Mouse (Mus musculus) forebrain, embryonic 14.5 days (tissue): ENCODE measurements around the gene Thada. TPM values are rescaled to one million over a fixed set of nuclear protein-coding genes. Genes with fewer than 3 reads are reported as not detected.

Experiments
- ATAC-seq: fragments of 200-750 bp; cut with Nextera tagmentation; 2 replicates; pipeline ENCODE4 v1.8.0; 2017; ENCODE audit warnings: mild to moderate bottlenecking, moderate library complexity
- DNase-seq: peaks from one replicate; pipeline ENCODE4 v3.0.0-alpha.2; 2015; ENCODE audit warnings: low spot score
- H3K27ac ChIP-seq: fragments of 300-500 bp; sonication (generic); 2 replicates; pipeline ENCODE4 v1.5.1; 2014; ENCODE audit warnings: low read depth, mild to moderate bottlenecking, control low read depth, low read length, moderate library complexity
- H3K27me3 ChIP-seq: fragments of 300-500 bp; sonication (generic); replicated peaks from 2 replicates; pipeline ENCODE4 v1.6.1; 2014; ENCODE audit warnings: low read length, control low read depth, mixed read lengths; ENCODE audit not compliant: control insufficient read depth, insufficient read depth
- H3K36me3 ChIP-seq: fragments of 300-500 bp; sonication (generic); 2 replicates; pipeline ENCODE4 v1.6.1; 2014; ENCODE audit warnings: low read length, control low read depth; ENCODE audit not compliant: control insufficient read depth, insufficient read depth
- H3K4me1 ChIP-seq: fragments of 300-500 bp; sonication (generic); 2 replicates; pipeline ENCODE4 v1.6.1; 2014; ENCODE audit warnings: antibody characterized with exemption, low read length, control low read depth; ENCODE audit not compliant: control insufficient read depth, insufficient read depth
- H3K4me2 ChIP-seq: fragments of 300-500 bp; sonication (generic); 2 replicates; pipeline ENCODE4 v1.6.1; 2014; ENCODE audit warnings: mild to moderate bottlenecking, control low read depth, low read length
- H3K4me3 ChIP-seq: fragments of 300-500 bp; sonication (generic); 2 replicates; pipeline ENCODE4 v1.5.1; 2014; ENCODE audit warnings: low read depth, low read length, control low read depth
- H3K9ac ChIP-seq: fragments of 300-500 bp; sonication (generic); 2 replicates; pipeline ENCODE4 v1.6.1; 2014; ENCODE audit warnings: mild to moderate bottlenecking, low read length, control low read depth, moderate library complexity
- H3K9me3 ChIP-seq: fragments of 300-500 bp; sonication (generic); replicated peaks from 2 replicates; pipeline ENCODE4 v1.6.1; 2016; ENCODE audit warnings: low read length, control low read depth, mixed read lengths; ENCODE audit not compliant: control insufficient read depth
- WGBS: fragments of 180-500 bp; shearing (Covaris S2); extraction: QIAGEN DNeasy Blood & Tissue Kit; methylation state at CpG from one replicate; pipeline ENCODE4 v1.1.7; 2014; 5-methylcytosine and 5-hydroxymethylcytosine counted together
- polyA plus RNA-seq: library from polyadenylated mRNA; unstranded; fragments of >200 nt; fragmentation: Nextera tagmentation; extraction: Ambion mirVana; gene quantifications from 2 replicates; pipeline ENCODE4 v1.2.1, GENCODE M21; 2014

The Thada gene
- polyA plus RNA-seq, 1 experiment from 2014 or later: 4.0 TPM

DNA sequence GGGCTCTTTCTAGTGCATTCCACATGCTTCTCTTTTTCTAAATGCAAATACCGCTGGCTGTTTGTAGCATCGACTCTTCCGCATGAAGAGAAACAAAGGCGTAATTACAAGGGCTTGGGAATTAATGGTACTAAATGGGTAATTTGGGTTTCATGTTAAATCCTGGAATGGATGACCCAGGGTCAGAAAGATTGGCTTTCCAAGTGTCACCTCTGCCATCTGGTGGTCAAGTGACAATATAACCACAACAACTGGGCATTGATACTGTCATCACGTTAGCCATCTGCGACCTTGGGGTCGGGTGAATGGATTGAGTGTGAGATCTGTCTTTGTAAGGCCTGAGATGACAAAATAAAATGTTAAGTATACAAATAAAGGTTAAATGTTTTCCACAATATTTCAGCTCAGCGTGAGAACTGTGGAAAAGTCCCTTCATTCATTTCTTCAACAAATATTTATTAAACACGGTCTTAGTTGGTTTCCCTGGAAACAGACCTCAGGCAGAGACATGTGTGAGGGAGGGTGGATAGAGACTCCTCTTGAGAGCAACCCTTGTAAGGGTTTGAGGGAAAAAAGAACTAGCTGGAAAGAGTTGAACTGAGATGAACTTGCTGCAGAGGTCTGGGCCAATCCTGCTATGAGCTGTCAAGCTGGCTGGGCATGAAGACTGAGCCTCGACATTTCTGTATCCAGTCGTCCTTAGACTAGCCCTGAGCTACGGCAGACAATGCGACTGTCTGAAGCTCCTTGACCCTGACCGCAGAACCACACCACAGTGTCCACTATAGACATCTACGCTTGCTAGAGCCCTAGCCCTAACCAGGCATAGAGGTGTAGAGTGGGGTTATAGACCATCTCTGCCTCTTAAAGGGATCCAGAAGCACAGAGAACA lies 14.7 kb upstream of the Thada start:
- H3K27me3 ChIP-seq: no peaks in the 10 kb centered on the region
- no peak overlapping the region for H3K4me2 ChIP-seq
- no peaks in the 10 kb centered on the region for H3K36me3 ChIP-seq
- H3K27ac ChIP-seq: no peak overlapping the region
- ATAC-seq (0 out of 2 replicates have a peak, but pooled peaks have one; percentile 20), DNase-seq (peak; percentile 59)
- H3K9me3 ChIP-seq: no peaks in the 10 kb centered on the region
- no peaks in the 10 kb centered on the region for H3K4me1 ChIP-seq
- H3K4me3 ChIP-seq: no peak overlapping the region
- WGBS: 47% methylated on average over 15 of the region's 15 CpGs
- H3K9ac ChIP-seq: no peak overlapping the region

DNA sequence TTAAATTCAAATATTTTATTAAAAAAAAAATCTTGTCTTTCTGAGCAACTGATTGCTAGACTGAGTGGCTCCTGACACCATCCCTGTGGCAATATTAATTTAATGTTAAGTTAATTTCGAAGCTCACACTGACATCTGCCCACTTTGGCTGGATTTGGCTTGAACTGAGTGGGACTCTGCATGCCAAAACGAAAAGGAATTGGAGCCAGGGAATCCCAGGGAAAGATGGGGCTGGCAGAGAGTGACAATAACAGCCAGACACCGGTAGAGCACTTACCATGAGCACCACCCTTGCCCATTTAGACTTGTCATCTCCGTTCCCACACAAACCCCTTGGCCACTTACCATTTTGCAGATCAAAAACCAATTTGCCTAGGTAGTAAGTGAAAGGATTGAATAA lies 12.3 kb upstream of the Thada start:
- ATAC-seq (no peak), DNase-seq (peak; percentile 26)
- H3K4me1 ChIP-seq: no peaks in the 10 kb centered on the region
- no peak overlapping the region for H3K4me2 ChIP-seq
- 66% methylated on average over 4 of the region's 4 CpGs for WGBS
- no peaks in the 10 kb centered on the region for H3K9me3 ChIP-seq
- H3K27me3 ChIP-seq: no peaks in the 10 kb centered on the region
- no peaks in the 10 kb centered on the region for H3K36me3 ChIP-seq
- H3K4me3 ChIP-seq: no peak overlapping the region
- no peak overlapping the region for H3K9ac ChIP-seq
- no peak overlapping the region for H3K27ac ChIP-seq

DNA sequence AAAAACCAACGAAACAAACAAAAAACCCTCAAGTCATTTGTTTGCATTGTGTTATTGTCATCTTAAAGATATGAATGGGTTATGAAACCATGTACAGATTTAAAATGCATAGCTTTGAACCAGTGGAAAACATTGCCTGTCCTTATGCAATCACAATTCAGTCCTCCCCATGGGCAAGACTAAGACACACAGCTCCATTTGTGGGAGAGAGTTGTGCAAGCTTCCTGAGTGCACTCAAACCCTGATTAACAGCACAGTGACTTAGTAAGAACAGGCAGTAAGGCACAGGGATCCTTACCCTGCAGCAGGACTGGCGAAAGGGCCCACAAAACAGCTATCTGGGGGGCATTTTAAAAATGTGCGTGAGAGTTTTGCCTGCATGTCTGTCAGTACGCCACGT lies 11.2 kb upstream of the Thada start:
- no peaks in the 10 kb centered on the region for H3K4me1 ChIP-seq
- no peak overlapping the region for H3K4me3 ChIP-seq
- no peaks in the 10 kb centered on the region for H3K36me3 ChIP-seq
- WGBS: 85% methylated on average over 5 of the region's 5 CpGs
- H3K27ac ChIP-seq: no peak overlapping the region
- H3K9ac ChIP-seq: no peak overlapping the region
- DNase-seq (no peak), ATAC-seq (no peak)
- H3K9me3 ChIP-seq: no peaks in the 10 kb centered on the region
- no peaks in the 10 kb centered on the region for H3K27me3 ChIP-seq
- no peak overlapping the region for H3K4me2 ChIP-seq

DNA sequence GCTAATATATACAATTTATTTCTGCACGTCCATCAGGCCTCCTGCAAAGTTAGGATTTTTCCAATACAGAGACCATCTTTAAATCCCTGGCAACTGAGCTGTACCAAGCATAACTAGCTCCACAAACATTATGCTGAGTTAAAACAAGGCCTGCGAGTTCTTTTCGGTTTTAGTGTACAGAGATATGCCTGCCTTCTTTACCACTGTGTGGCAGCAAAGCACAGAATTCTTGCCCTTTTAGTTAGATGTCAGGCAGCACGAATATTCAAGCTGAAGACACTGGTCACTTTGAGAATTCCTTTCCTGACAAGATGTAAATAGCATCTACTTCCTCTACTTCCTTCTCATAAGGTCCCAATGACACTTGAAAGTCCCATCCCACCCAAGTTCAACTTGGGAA lies 8.3 kb upstream of the Thada start:
- DNase-seq (peak; percentile 36), ATAC-seq (no peak)
- Histone ChIP-seq H3K4me1 (no peaks in the 10 kb centered on the region), H3K36me3 (no peaks in the 10 kb centered on the region), H3K9me3 (no peaks in the 10 kb centered on the region), H3K9ac (no peak overlapping the region), H3K4me2 (no peak overlapping the region), H3K4me3 (no peak overlapping the region), H3K27me3 (no peaks in the 10 kb centered on the region), H3K27ac (no peak overlapping the region)
- 52% methylated on average over 4 of the region's 4 CpGs for WGBS

DNA sequence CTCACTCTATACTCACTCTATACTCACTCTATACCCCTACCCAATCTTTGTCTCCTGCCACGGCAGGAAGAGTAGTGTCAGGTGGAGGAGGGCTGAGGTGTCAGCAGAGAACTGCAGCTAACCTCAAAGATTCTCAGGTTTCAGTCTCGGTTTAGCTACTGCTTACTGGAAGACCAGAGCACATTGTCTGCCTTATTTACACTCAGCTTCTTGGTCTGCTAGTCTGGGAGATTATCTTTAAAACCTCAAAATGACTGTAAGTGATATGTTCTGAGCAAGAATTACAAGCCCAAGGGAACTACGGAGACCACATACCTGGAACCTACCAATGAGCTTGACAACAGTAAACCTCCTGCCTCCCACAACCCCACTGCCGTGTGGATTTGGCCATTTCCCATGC lies 31.0 kb downstream of the Thada start:
- Histone ChIP-seq H3K4me2 (no peak overlapping the region), H3K4me3 (no peak overlapping the region), H3K9me3 (no peaks in the 10 kb centered on the region), H3K27ac (no peak overlapping the region), H3K36me3 (peaks cover 65% of the 10 kb centered on the region), H3K27me3 (no peaks in the 10 kb centered on the region), H3K9ac (no peak overlapping the region), H3K4me1 (no peaks in the 10 kb centered on the region)
- 85% methylated on average over 4 of the region's 4 CpGs for WGBS
- DNase-seq (no peak), ATAC-seq (no peak)

DNA sequence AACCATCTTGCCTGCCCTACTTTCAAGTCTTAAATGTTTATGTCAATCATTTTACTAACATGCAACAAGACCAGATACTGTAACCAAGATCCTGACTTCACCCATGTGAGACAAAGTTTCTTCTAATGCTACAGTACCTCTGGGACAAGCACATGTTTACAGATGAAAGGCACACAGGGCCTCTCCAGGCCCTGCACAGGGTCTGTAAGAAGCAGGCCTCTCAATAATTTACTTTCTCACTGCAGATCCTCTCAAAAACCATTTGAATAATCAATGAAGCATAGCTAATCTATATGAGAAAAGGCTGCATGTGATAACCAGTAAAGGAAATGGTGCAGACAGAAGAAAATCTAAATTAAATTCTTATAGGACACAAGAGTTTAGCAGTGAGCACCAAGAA lies 31.8 kb downstream of the Thada start:
- Histone ChIP-seq H3K4me3 (no peak overlapping the region), H3K4me2 (no peak overlapping the region), H3K27me3 (no peaks in the 10 kb centered on the region), H3K36me3 (peaks cover 65% of the 10 kb centered on the region), H3K9ac (no peak overlapping the region), H3K27ac (no peak overlapping the region), H3K9me3 (no peaks in the 10 kb centered on the region), H3K4me1 (no peaks in the 10 kb centered on the region)
- DNase-seq (no peak), ATAC-seq (no peak)

DNA sequence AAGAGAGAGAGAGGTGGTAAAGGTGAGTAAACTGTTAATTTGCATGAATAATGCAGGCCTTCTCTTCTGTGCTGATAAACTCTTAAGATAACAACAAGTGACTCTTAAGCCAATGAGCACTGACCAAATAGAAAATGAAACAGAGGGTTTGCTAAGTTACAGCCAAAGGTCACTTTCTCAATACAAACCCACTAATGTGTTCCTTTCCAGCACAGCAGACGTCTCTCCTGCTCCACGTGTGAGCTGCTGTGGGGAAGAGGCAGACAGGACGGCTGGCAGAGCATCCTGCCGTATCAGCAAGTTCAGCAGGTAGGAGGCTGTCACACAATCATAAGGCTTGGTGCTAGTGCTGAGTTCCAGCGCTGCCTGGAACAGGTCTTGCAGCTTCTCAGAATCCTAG lies 34.0 kb downstream of the Thada start:
- Histone ChIP-seq H3K4me1 (no peaks in the 10 kb centered on the region), H3K9me3 (no peaks in the 10 kb centered on the region), H3K36me3 (peaks cover 62% of the 10 kb centered on the region), H3K4me3 (no peak overlapping the region), H3K27ac (no peak overlapping the region), H3K9ac (no peak overlapping the region), H3K27me3 (no peaks in the 10 kb centered on the region), H3K4me2 (no peak overlapping the region)
- ATAC-seq (no peak), DNase-seq (no peak)
- WGBS: 83% methylated on average over 5 of the region's 5 CpGs

DNA sequence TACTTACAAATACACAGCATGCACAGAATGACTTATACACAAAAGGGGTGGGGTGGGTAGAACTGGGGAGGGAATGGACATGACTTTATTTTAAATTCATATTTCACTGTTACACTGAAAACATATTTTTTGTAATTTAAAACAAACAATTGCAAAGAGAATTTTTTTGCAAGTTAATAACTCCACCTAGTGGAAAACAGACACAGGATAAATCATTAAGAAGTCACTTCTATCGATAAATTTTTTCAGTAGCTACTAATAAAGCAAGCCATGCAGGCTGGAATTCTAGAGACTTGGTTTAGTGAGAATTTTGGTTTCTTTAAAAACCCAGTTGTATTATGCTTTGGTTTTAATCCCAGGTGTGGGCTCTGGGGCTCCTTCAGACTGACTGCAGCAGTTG lies 41.7 kb downstream of the Thada start:
- WGBS: 93% methylated on average over 1 of the region's 1 CpGs
- Histone ChIP-seq H3K27ac (no peak overlapping the region), H3K4me3 (no peak overlapping the region), H3K36me3 (peaks cover 64% of the 10 kb centered on the region), H3K4me2 (no peak overlapping the region), H3K27me3 (no peaks in the 10 kb centered on the region), H3K9me3 (no peaks in the 10 kb centered on the region), H3K4me1 (no peaks in the 10 kb centered on the region), H3K9ac (no peak overlapping the region)
- no peak for ATAC-seq
- DNase-seq: peak; percentile 3

DNA sequence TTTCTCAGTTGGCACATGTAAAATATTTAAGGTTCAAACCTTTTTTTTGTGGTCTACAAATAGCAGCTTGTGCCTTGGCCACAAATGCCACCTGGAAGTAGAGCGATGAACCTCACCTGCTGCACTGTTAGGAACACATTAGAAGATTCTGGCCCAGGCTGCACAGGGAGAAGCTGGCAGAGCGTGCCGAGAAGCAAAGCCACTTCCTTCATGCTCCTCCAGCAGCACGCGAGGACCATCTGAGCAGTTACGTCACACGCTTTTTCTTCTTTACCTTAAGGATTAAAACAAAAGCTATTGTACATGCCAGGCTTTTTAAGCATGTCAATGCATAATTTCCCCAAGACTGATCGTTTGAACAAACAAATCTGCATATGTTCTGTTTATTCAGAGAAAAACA lies 43.1 kb downstream of the Thada start:
- no peak overlapping the region for H3K27ac ChIP-seq
- 79% methylated on average over 8 of the region's 8 CpGs for WGBS
- H3K36me3 ChIP-seq: peaks cover 52% of the 10 kb centered on the region
- H3K9ac ChIP-seq: no peak overlapping the region
- DNase-seq (no peak), ATAC-seq (no peak)
- no peaks in the 10 kb centered on the region for H3K4me1 ChIP-seq
- H3K4me3 ChIP-seq: no peak overlapping the region
- no peak overlapping the region for H3K4me2 ChIP-seq
- no peaks in the 10 kb centered on the region for H3K27me3 ChIP-seq
- no peaks in the 10 kb centered on the region for H3K9me3 ChIP-seq
